Mouse (Mus musculus): ENCODE results near the gene Ccdc97. TPM values are rescaled to one million over a fixed set of nuclear protein-coding genes. Genes with fewer than 3 reads are reported as not detected.
A peak's percentile ranks its signal among the peaks of the same experiment; 100 is the strongest.
"Not testable (repeated sequence)": the region's sequence is repeated elsewhere in the genome, so short reads cannot be mapped to it uniquely, and the experiment has no call there.

Gene Ccdc97
- polyA plus RNA-seq, 1 experiment from 2014 or later = 35.9 TPM

- peaks cover 6% of the 10 kb centered on the region for H3K4me1 ChIP-seq (replicated peaks)
- no peak overlapping the region for H3K4me2 ChIP-seq (replicated peaks)
- no peaks in the 10 kb centered on the region for H3K27me3 ChIP-seq
- H3K9me3 ChIP-seq = no peaks in the 10 kb centered on the region
- H3K9ac ChIP-seq (replicated peaks) = no peak overlapping the region
- ATAC-seq = no peak
- no peak overlapping the region for H3K4me3 ChIP-seq (replicated peaks)
- WGBS = 92% methylated on average over 3 of the region's 3 CpGs
- peaks cover 92% of the 10 kb centered on the region for H3K36me3 ChIP-seq
- no peak overlapping the region for H3K27ac ChIP-seq
Measured at GRCm38 (mm10) chr7:25746844-25747243, 28.0 kb upstream of the Ccdc97 start.

- no peak overlapping the region for H3K4me2 ChIP-seq (replicated peaks)
- H3K27ac ChIP-seq = no peak overlapping the region
- no peak overlapping the region for H3K4me3 ChIP-seq (replicated peaks)
- 95% methylated on average over 3 of the region's 3 CpGs for WGBS
- ATAC-seq = no peak
- H3K4me1 ChIP-seq (replicated peaks) = no peaks in the 10 kb centered on the region
- H3K36me3 ChIP-seq = peaks cover 94% of the 10 kb centered on the region
- H3K27me3 ChIP-seq = no peaks in the 10 kb centered on the region
- H3K9ac ChIP-seq (replicated peaks) = no peak overlapping the region
- no peaks in the 10 kb centered on the region for H3K9me3 ChIP-seq
Measured at GRCm38 (mm10) chr7:25738277-25738676, 19.4 kb upstream of the Ccdc97 start.

GRCm38 (mm10) chr7:25736920-25737319, 18.0 kb upstream of the Ccdc97 start:
- WGBS = 97% methylated on average over 2 of the region's 2 CpGs
- Histone ChIP-seq H3K27me3 (no peaks in the 10 kb centered on the region), H3K27ac (no peak overlapping the region), H3K4me1 (replicated peaks) (no peaks in the 10 kb centered on the region), H3K9me3 (no peaks in the 10 kb centered on the region), H3K36me3 (peaks cover 94% of the 10 kb centered on the region), H3K4me3 (replicated peaks) (no peak overlapping the region), H3K4me2 (replicated peaks) (no peak overlapping the region), H3K9ac (replicated peaks) (no peak overlapping the region)
- ATAC-seq = no peak

- peaks cover 93% of the 10 kb centered on the region for H3K36me3 ChIP-seq
- no peak overlapping the region for H3K4me3 ChIP-seq (replicated peaks)
- H3K27me3 ChIP-seq = no peaks in the 10 kb centered on the region
- H3K4me2 ChIP-seq (replicated peaks) = no peak overlapping the region
- no peak overlapping the region for H3K27ac ChIP-seq
- H3K9me3 ChIP-seq = no peaks in the 10 kb centered on the region
- H3K9ac ChIP-seq (replicated peaks) = no peak overlapping the region; the same call in 1 of the 2 replicates
- WGBS = 80% methylated on average over 4 of the region's 4 CpGs
- H3K4me1 ChIP-seq (replicated peaks) = no peaks in the 10 kb centered on the region
- ATAC-seq = no peak
Measured at GRCm38 (mm10) chr7:25734991-25735390, 16.1 kb upstream of the Ccdc97 start.

- H3K9me3 ChIP-seq = no peaks in the 10 kb centered on the region
- no peak for ATAC-seq
- no peak overlapping the region for H3K4me2 ChIP-seq (replicated peaks)
- no peaks in the 10 kb centered on the region for H3K4me1 ChIP-seq (replicated peaks)
- no peaks in the 10 kb centered on the region for H3K27me3 ChIP-seq
- WGBS = 94% methylated on average over 8 of the region's 8 CpGs
- H3K27ac ChIP-seq = no peak overlapping the region
- H3K9ac ChIP-seq (replicated peaks) = no peak overlapping the region
- no peak overlapping the region for H3K4me3 ChIP-seq (replicated peaks)
- H3K36me3 ChIP-seq = peaks cover 92% of the 10 kb centered on the region
Measured at GRCm38 (mm10) chr7:25731294-25732055, 12.6 kb upstream of the Ccdc97 start.

- Histone ChIP-seq H3K9ac (replicated peaks) (no peak overlapping the region), H3K9me3 (no peaks in the 10 kb centered on the region), H3K4me3 (replicated peaks) (no peak overlapping the region), H3K27ac (no peak overlapping the region), H3K4me2 (replicated peaks) (no peak overlapping the region), H3K36me3 (peaks cover 94% of the 10 kb centered on the region), H3K4me1 (replicated peaks) (no peaks in the 10 kb centered on the region), H3K27me3 (no peaks in the 10 kb centered on the region)
- no peak for ATAC-seq
- WGBS = 100% methylated on average over 2 of the region's 2 CpGs
Measured at GRCm38 (mm10) chr7:25729862-25730261, 11.0 kb upstream of the Ccdc97 start.

- Histone ChIP-seq H3K27me3 (no peaks in the 10 kb centered on the region), H3K4me2 (replicated peaks) (no peak overlapping the region), H3K4me1 (replicated peaks) (no peaks in the 10 kb centered on the region), H3K36me3 (peaks cover 94% of the 10 kb centered on the region), H3K27ac (no peak overlapping the region), H3K9me3 (no peaks in the 10 kb centered on the region), H3K4me3 (replicated peaks) (no peak overlapping the region), H3K9ac (replicated peaks) (no peak overlapping the region)
- no peak for ATAC-seq
- WGBS = 41% methylated on average over 2 of the region's 2 CpGs
Measured at GRCm38 (mm10) chr7:25729396-25729795, 10.5 kb upstream of the Ccdc97 start.

GRCm38 (mm10) chr7:25727800-25728199, 8.9 kb upstream of the Ccdc97 start:
- H3K9me3 ChIP-seq = no peaks in the 10 kb centered on the region
- 93% methylated on average over 5 of the region's 5 CpGs for WGBS
- no peak overlapping the region for H3K4me3 ChIP-seq (replicated peaks)
- H3K4me2 ChIP-seq (replicated peaks) = no peak overlapping the region
- H3K4me1 ChIP-seq (replicated peaks) = no peaks in the 10 kb centered on the region
- no peak overlapping the region for H3K9ac ChIP-seq (replicated peaks)
- peaks cover 95% of the 10 kb centered on the region for H3K36me3 ChIP-seq
- H3K27me3 ChIP-seq = no peaks in the 10 kb centered on the region
- H3K27ac ChIP-seq = no peak overlapping the region
- no peak for ATAC-seq

- H3K9ac ChIP-seq (replicated peaks) = no peak overlapping the region
- no peaks in the 10 kb centered on the region for H3K4me1 ChIP-seq (replicated peaks)
- no peaks in the 10 kb centered on the region for H3K27me3 ChIP-seq
- H3K4me3 ChIP-seq (replicated peaks) = no peak overlapping the region
- peaks cover 94% of the 10 kb centered on the region for H3K36me3 ChIP-seq
- no peak overlapping the region for H3K27ac ChIP-seq
- ATAC-seq = no peak
- H3K4me2 ChIP-seq (replicated peaks) = no peak overlapping the region
- no peaks in the 10 kb centered on the region for H3K9me3 ChIP-seq
- WGBS = 86% methylated on average over 19 of the region's 19 CpGs
Measured at GRCm38 (mm10) chr7:25725886-25726285, 7.0 kb upstream of the Ccdc97 start.

GRCm38 (mm10) chr7:25721776-25722175, 2.9 kb upstream of the Ccdc97 start:
- H3K9me3 ChIP-seq; ATAC-seq; H3K9ac ChIP-seq (replicated peaks); H3K4me3 ChIP-seq (replicated peaks); H3K27ac ChIP-seq; H3K4me2 ChIP-seq (replicated peaks); H3K27me3 ChIP-seq: not testable (repeated sequence)
- Histone ChIP-seq H3K36me3 (peaks cover 64% of the 10 kb centered on the region), H3K4me1 (replicated peaks) (peaks cover 22% of the 10 kb centered on the region)

GRCm38 (mm10) chr7:25720760-25721159, 1.9 kb upstream of the Ccdc97 start:
- WGBS = 91% methylated on average over 5 of the region's 5 CpGs
- no peak for ATAC-seq
- peaks cover 22% of the 10 kb centered on the region for H3K4me1 ChIP-seq (replicated peaks)
- H3K4me3 ChIP-seq (replicated peaks) = no peak overlapping the region
- H3K9me3 ChIP-seq = no peaks in the 10 kb centered on the region
- H3K27ac ChIP-seq = no peak overlapping the region
- no peak overlapping the region for H3K4me2 ChIP-seq (replicated peaks)
- no peak overlapping the region for H3K9ac ChIP-seq (replicated peaks)
- peaks cover 57% of the 10 kb centered on the region for H3K36me3 ChIP-seq
- no peaks in the 10 kb centered on the region for H3K27me3 ChIP-seq

GRCm38 (mm10) chr7:25719761-25720610, 1.1 kb upstream of the Ccdc97 start:
- 0 out of 2 replicates have a peak overlapping the region, but pooled peaks have one; percentile 21 for H3K9ac ChIP-seq (replicated peaks)
- H3K4me2 ChIP-seq (replicated peaks) = peak overlapping the region; percentile 95; the same call in 1 of the 2 replicates
- peaks cover 57% of the 10 kb centered on the region for H3K36me3 ChIP-seq
- H3K4me3 ChIP-seq (replicated peaks) = 0 out of 2 replicates have a peak overlapping the region, but pooled peaks have one; percentile 62
- WGBS = 64% methylated on average over 10 of the region's 10 CpGs
- no peaks in the 10 kb centered on the region for H3K9me3 ChIP-seq
- peaks cover 22% of the 10 kb centered on the region for H3K4me1 ChIP-seq (replicated peaks)
- H3K27me3 ChIP-seq = no peaks in the 10 kb centered on the region
- no peak overlapping the region for H3K27ac ChIP-seq
- ATAC-seq = peak; percentile 68
